20 mouse cellular contexts compared by ENCODE assay signal in genomic region chr14:75001364-75001763, GRCm38 (mm10). TPM values are rescaled to one million over a fixed set of nuclear protein-coding genes. Genes with fewer than 3 reads are reported as not detected.
"Had no signal": no experiment of that assay in that cellular context is flagged by ENCODE, and none has a peak within 500 bp of the region (broad histone marks: within the 10 kb centered on the region; RNA-seq: fewer than 3 reads in every experiment).

No protein-coding gene starts in this region.

- H3K9me3 ChIP-seq: limb, embryonic 15.5 days; megakaryocyte, embryonic 14.5 days; midbrain, embryonic 10.5 days; midbrain, embryonic 15.5 days; neural tube, embryonic 13.5 days had no signal

- H3K4me1 ChIP-seq: midbrain, embryonic 10.5 days; midbrain, embryonic 15.5 days; neural tube, embryonic 13.5 days had no signal

- ATAC-seq: intestine, embryonic 16.5 days; liver, postnatal 0 days; lung, postnatal 0 days; midbrain, embryonic 15.5 days had no signal

- H3K9ac ChIP-seq: limb, embryonic 15.5 days; liver, embryonic 14.5 days; liver, postnatal 0 days; lung, embryonic 14.5 days; midbrain, embryonic 15.5 days; neural tube, embryonic 13.5 days had no signal

- H3K4me2 ChIP-seq: limb, embryonic 15.5 days; liver, embryonic 11.5 days; lung, embryonic 14.5 days; midbrain, embryonic 15.5 days; neural tube, embryonic 13.5 days had no signal

- H3K36me3 ChIP-seq: limb, embryonic 15.5 days; midbrain, embryonic 10.5 days; midbrain, embryonic 15.5 days; neural tube, embryonic 13.5 days had no signal

- H3K27ac ChIP-seq: layer of hippocampus, adult 2 months; limb, embryonic 15.5 days; liver, embryonic 14.5 days; midbrain, embryonic 10.5 days; midbrain, embryonic 15.5 days; neural tube, embryonic 13.5 days; stomach, postnatal 0 days had no signal

- H3K4me3 ChIP-seq: layer of hippocampus, adult 2 months; limb, embryonic 15.5 days; megakaryocyte, embryonic 14.5 days; midbrain, embryonic 10.5 days; midbrain, embryonic 15.5 days; neural tube, embryonic 13.5 days had no signal

- H3K27me3 ChIP-seq: limb, embryonic 15.5 days; midbrain, embryonic 15.5 days; neural tube, embryonic 13.5 days had no signal

- DNase-seq: kidney, adult 18-20 months; kidney, adult 9 months; kidney, postnatal 14 days; layer of hippocampus, adult 9-11 months; liver, postnatal 0 days; lung, embryonic 14.5 days; thymus, adult 2 months; thymus, postnatal 14 days; thymus, postnatal 4 days had no signal

RNA-seq across cellular contexts. Expression of gene Rubcnl, which starts 14.5 kb away (rescaled TPM):
- polyA plus RNA-seq: liver, embryonic 11.5 days had no signal
